Mouse (Mus musculus) liver, adult (tissue): Measurements from ENCODE around the gene Zswim4.

Experiments
- GATA4 ChIP-seq: IDR thresholded peaks from 2 replicates; pipeline ENCODE4 v1.6.1; 2014; ENCODE audit warnings: mild to moderate bottlenecking, low read length; ENCODE audit not compliant: insufficient replicate concordance

Gene Zswim4

GRCm38 (mm10) chr8:84207811-84208210, 29.0 kb downstream of the Zswim4 start:
- TF ChIP-seq GATA4, result no peak

- no peak for TF ChIP-seq GATA4
Observed at GRCm38 (mm10) chr8:84206666-84207065, 30.2 kb downstream of the Zswim4 start.

- TF ChIP-seq GATA4, result no peak
Observed at GRCm38 (mm10) chr8:84205073-84205472, 31.8 kb downstream of the Zswim4 start.

GRCm38 (mm10) chr8:84203975-84204772, 32.7 kb downstream of the Zswim4 start:
- peak; percentile 63; the same call in 1 of the 2 replicates for TF ChIP-seq GATA4

GRCm38 (mm10) chr8:84202938-84203917, 33.6 kb downstream of the Zswim4 start:
- peak; percentile 43; the same call in 1 of the 2 replicates for TF ChIP-seq GATA4

- TF ChIP-seq GATA4, result no peak
Observed at GRCm38 (mm10) chr8:84202466-84202865, 34.4 kb downstream of the Zswim4 start.

GRCm38 (mm10) chr8:84201545-84202245, 35.2 kb downstream of the Zswim4 start:
- no peak for TF ChIP-seq GATA4

GRCm38 (mm10) chr8:84200652-84201544, 36.0 kb downstream of the Zswim4 start:
- no peak for TF ChIP-seq GATA4

- TF ChIP-seq GATA4, result no peak
Observed at GRCm38 (mm10) chr8:84200126-84200555, 36.7 kb downstream of the Zswim4 start.

- no peak for TF ChIP-seq GATA4
Observed at GRCm38 (mm10) chr8:84199348-84200125, 37.3 kb downstream of the Zswim4 start.

- no peak for TF ChIP-seq GATA4
Observed at GRCm38 (mm10) chr8:84198871-84199270, 38.0 kb downstream of the Zswim4 start.

GRCm38 (mm10) chr8:84197922-84198774, 38.7 kb downstream of the Zswim4 start:
- TF ChIP-seq GATA4, result no peak
